Mouse (Mus musculus) embryonic facial prominence, embryonic 12.5 days (tissue): Measurements from ENCODE around the gene Pus7l. TPM values are rescaled to one million over a fixed set of nuclear protein-coding genes. Genes with fewer than 3 reads are reported as not detected.
"Not testable (repeated sequence)": the region's sequence is repeated elsewhere in the genome, so short reads cannot be mapped to it uniquely, and the experiment has no call there.

Experiments
- ATAC-seq: fragments of 200-750 bp; cut with Nextera tagmentation; 2 replicates; pipeline ENCODE4 v1.8.0; 2017; ENCODE audit not compliant: insufficient number of reproducible peaks, insufficient read depth, low FRiP score, low TSS enrichment
- H3K27ac ChIP-seq: fragments of 300-500 bp; sonication (generic); 2 replicates; pipeline ENCODE4 v1.5.1; 2016; ENCODE audit warnings: mild to moderate bottlenecking
- H3K27me3 ChIP-seq: fragments of 300-500 bp; sonication (generic); 2 replicates; pipeline ENCODE4 v1.6.1; 2016; ENCODE audit warnings: mild to moderate bottlenecking, moderate library complexity
- H3K36me3 ChIP-seq: fragments of 300-500 bp; sonication (generic); 2 replicates; pipeline ENCODE4 v1.6.1; 2016; ENCODE audit warnings: mild to moderate bottlenecking
- H3K4me1 ChIP-seq: fragments of 300-500 bp; sonication (generic); 2 replicates; pipeline ENCODE4 v1.6.1; 2016
- H3K4me2 ChIP-seq: fragments of 300-500 bp; sonication (generic); replicated peaks from 2 replicates; pipeline ENCODE4 v1.6.1; 2016; ENCODE audit warnings: mild to moderate bottlenecking, moderate library complexity
- H3K4me3 ChIP-seq: fragments of 300-500 bp; sonication (generic); 2 replicates; pipeline ENCODE4 v1.5.1; 2016; ENCODE audit warnings: mild to moderate bottlenecking
- H3K9ac ChIP-seq: fragments of 300-500 bp; sonication (generic); 2 replicates; pipeline ENCODE4 v1.6.1; 2016; ENCODE audit warnings: mild to moderate bottlenecking, moderate library complexity
- H3K9me3 ChIP-seq: fragments of 300-500 bp; sonication (generic); 2 replicates; pipeline ENCODE4 v1.6.1; 2016; ENCODE audit warnings: mild to moderate bottlenecking, moderate library complexity
- WGBS: fragments of 180-500 bp; shearing (Covaris S2); methylation state at CpG from one replicate; pipeline ENCODE4 v1.1.7; 2016; 5-methylcytosine and 5-hydroxymethylcytosine counted together
- polyA plus RNA-seq: library from polyadenylated mRNA; unstranded; fragments of >200 nt; fragmentation: Nextera tagmentation; extraction: Ambion mirVana; gene quantifications from 2 replicates; pipeline ENCODE4 v1.2.1, GENCODE M21; 2016

Pus7l gene
- polyA plus RNA-seq, 1 experiment from 2014 or later = 12.7 TPM

- no peaks in the 10 kb centered on the region for H3K4me1 ChIP-seq
- 57% methylated on average over 10 of the region's 10 CpGs for WGBS
- no peak overlapping the region for H3K27ac ChIP-seq
- no peak overlapping the region for H3K4me3 ChIP-seq
- no peaks in the 10 kb centered on the region for H3K27me3 ChIP-seq
- ATAC-seq = no peak
- H3K9me3 ChIP-seq = no peaks in the 10 kb centered on the region
- H3K9ac ChIP-seq = no peak overlapping the region
- H3K4me2 ChIP-seq = no peak overlapping the region
- H3K36me3 ChIP-seq = no peaks in the 10 kb centered on the region
Measured at GRCm38 (mm10) chr15:94495936-94496335, 47.4 kb downstream of the Pus7l start.

GRCm38 (mm10) chr15:94494445-94494844 lies 48.9 kb downstream of the Pus7l start:
- Histone ChIP-seq H3K4me2 (no peak overlapping the region), H3K36me3 (no peaks in the 10 kb centered on the region), H3K9me3 (no peaks in the 10 kb centered on the region), H3K9ac (no peak overlapping the region), H3K4me3 (no peak overlapping the region), H3K4me1 (no peaks in the 10 kb centered on the region), H3K27ac (no peak overlapping the region), H3K27me3 (no peaks in the 10 kb centered on the region)
- WGBS = 98% methylated on average over 1 of the region's 1 CpGs
- no peak for ATAC-seq

- Histone ChIP-seq H3K9me3 (no peaks in the 10 kb centered on the region), H3K27me3 (no peaks in the 10 kb centered on the region), H3K36me3 (no peaks in the 10 kb centered on the region), H3K27ac (no peak overlapping the region), H3K4me1 (no peaks in the 10 kb centered on the region), H3K4me2 (no peak overlapping the region), H3K9ac (no peak overlapping the region), H3K4me3 (no peak overlapping the region)
- 84% methylated on average over 2 of the region's 2 CpGs for WGBS
- no peak for ATAC-seq
Measured at GRCm38 (mm10) chr15:94489433-94489832, 53.9 kb downstream of the Pus7l start.

DNA sequence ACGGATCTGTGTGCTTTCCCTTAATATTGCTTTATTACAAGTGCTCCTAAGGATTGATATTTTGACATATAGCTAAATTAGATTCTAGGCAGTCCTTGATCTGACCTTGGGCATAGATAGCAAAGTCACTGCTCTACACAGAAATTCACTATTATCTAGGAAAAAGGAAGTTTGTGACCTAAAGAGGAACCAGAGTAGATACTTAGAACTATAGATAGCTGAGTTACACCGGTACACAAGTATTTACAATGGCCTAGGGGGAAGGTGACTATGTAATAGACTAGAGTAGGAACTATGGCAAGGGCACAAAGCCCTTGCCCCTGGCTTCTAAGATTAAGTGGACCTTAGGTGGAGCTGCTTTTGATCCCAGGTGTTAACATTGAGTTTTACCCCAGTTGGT lies 55.3 kb downstream of the Pus7l start:
- not testable (repeated sequence) for ATAC-seq, H3K27me3 ChIP-seq, H3K27ac ChIP-seq, H3K9me3 ChIP-seq, H3K4me1 ChIP-seq, H3K4me3 ChIP-seq, H3K36me3 ChIP-seq, H3K4me2 ChIP-seq, H3K9ac ChIP-seq
- WGBS = 85% methylated on average over 2 of the region's 2 CpGs

DNA sequence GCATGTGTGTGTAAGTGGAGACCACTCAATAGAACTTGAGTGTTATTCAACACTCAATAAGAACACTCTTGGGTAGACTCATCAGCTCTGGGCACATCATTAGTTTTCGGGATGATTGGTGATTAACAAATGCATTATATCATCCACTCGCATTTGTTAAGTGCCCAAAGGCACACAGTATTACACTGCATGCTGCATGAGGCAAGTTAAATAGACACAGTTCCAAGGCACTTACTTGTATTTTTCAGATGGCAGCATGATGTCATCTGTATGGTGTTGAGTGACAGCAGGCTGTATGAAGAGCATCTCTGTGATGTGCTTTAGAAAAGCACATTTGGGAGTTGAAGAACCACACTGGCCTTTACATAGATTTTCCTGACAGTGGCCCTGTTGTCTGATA lies 60.8 kb downstream of the Pus7l start:
- 85% methylated on average over 2 of the region's 2 CpGs for WGBS
- peaks cover 17% of the 10 kb centered on the region for H3K4me1 ChIP-seq
- no peaks in the 10 kb centered on the region for H3K9me3 ChIP-seq
- no peak overlapping the region for H3K4me3 ChIP-seq
- no peak overlapping the region for H3K27ac ChIP-seq
- no peak overlapping the region for H3K4me2 ChIP-seq
- no peaks in the 10 kb centered on the region for H3K36me3 ChIP-seq
- H3K27me3 ChIP-seq = no peaks in the 10 kb centered on the region
- ATAC-seq = no peak
- no peak overlapping the region for H3K9ac ChIP-seq

DNA sequence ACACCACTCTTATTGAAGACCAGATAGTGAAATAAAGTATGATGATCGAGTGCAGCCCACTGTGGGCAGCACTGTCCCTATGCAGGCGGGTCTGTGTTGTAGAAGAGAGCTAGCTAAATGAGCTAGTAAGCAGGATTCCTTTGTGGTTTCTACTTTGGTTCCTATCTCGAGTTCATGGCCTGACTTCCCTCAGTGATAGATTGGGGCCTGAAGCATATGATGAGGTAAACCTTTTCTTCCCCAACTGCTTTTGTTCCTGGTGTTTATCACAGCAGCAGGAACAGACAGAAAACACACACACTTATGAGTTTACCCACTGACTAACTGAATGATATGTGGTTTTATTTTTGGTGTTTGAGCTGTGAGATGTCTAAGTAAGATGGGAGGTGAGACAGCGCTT lies 62.6 kb downstream of the Pus7l start:
- no peak overlapping the region for H3K4me3 ChIP-seq
- no peak overlapping the region for H3K27ac ChIP-seq
- no peak overlapping the region for H3K4me2 ChIP-seq
- no peaks in the 10 kb centered on the region for H3K27me3 ChIP-seq
- H3K36me3 ChIP-seq = no peaks in the 10 kb centered on the region
- H3K9ac ChIP-seq = no peak overlapping the region
- no peaks in the 10 kb centered on the region for H3K9me3 ChIP-seq
- ATAC-seq = no peak
- 89% methylated on average over 4 of the region's 4 CpGs for WGBS
- peaks cover 21% of the 10 kb centered on the region for H3K4me1 ChIP-seq

DNA sequence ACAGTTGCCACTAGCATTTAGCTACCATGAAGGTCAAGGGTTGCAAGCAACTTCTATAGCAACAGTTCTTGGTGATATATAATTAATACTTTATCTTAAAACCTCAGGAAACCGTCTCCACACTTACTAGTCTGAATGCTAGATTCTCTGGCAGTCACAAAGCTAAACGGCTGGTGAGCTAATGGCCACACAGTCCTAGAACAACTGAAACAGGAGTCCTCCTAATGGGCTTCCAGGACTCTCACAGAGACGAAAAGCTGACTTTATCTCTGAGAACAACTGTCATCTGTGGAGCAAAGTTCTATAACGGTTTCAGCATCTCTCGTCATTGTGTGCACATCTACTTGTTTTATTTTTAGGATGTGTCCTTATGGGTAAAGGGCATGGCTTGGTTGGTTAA lies 63.1 kb downstream of the Pus7l start:
- WGBS = 77% methylated on average over 5 of the region's 5 CpGs
- H3K27ac ChIP-seq = 0 out of 2 replicates have a peak overlapping the region, but pooled peaks have one; percentile 36
- no peak for ATAC-seq
- no peaks in the 10 kb centered on the region for H3K36me3 ChIP-seq
- no peak overlapping the region for H3K4me3 ChIP-seq
- no peaks in the 10 kb centered on the region for H3K9me3 ChIP-seq
- H3K4me1 ChIP-seq = peaks cover 21% of the 10 kb centered on the region
- H3K9ac ChIP-seq = no peak overlapping the region
- H3K4me2 ChIP-seq = no peak overlapping the region
- H3K27me3 ChIP-seq = no peaks in the 10 kb centered on the region

GRCm38 (mm10) chr15:94479513-94480136 lies 63.7 kb downstream of the Pus7l start:
- WGBS = 55% methylated on average over 3 of the region's 3 CpGs
- Histone ChIP-seq H3K9me3 (no peaks in the 10 kb centered on the region), H3K4me2 (no peak overlapping the region), H3K4me3 (no peak overlapping the region), H3K27ac (0 out of 2 replicates have a peak overlapping the region, but pooled peaks have one; percentile 36), H3K36me3 (no peaks in the 10 kb centered on the region), H3K9ac (no peak overlapping the region), H3K27me3 (no peaks in the 10 kb centered on the region), H3K4me1 (peaks cover 21% of the 10 kb centered on the region)
- no peak for ATAC-seq

DNA sequence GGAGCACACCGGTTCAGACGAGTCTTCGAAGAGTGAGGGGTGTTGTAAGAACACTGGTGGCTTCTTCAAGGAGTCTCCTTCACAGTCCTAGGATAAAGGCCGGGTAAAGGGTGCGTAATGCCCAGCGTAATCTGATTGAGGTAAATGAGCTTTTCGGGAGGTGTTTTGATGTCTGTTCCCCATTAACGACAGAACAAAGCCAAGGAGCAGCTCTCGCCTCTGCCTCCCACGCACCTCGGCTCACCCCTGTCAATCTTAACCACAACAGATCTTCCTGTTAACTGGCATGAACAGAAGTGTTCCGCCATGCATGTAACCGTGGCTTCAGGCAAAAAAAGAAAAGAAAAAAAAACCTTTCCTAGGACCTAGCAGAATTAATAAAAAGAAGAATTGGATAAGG lies 64.6 kb downstream of the Pus7l start:
- Histone ChIP-seq H3K27me3 (no peaks in the 10 kb centered on the region), H3K9ac (no peak overlapping the region), H3K27ac (peak overlapping the region; percentile 58; the same call in 1 of the 2 replicates), H3K4me2 (no peak overlapping the region), H3K9me3 (no peaks in the 10 kb centered on the region), H3K4me1 (peaks cover 21% of the 10 kb centered on the region), H3K36me3 (no peaks in the 10 kb centered on the region), H3K4me3 (no peak overlapping the region)
- WGBS = 23% methylated on average over 13 of the region's 13 CpGs
- ATAC-seq = no peak

- no peak overlapping the region for H3K9ac ChIP-seq
- no peaks in the 10 kb centered on the region for H3K9me3 ChIP-seq
- no peak overlapping the region for H3K4me3 ChIP-seq
- H3K27ac ChIP-seq = no peak overlapping the region
- 25% methylated on average over 7 of the region's 7 CpGs for WGBS
- H3K36me3 ChIP-seq = no peaks in the 10 kb centered on the region
- H3K4me2 ChIP-seq = no peak overlapping the region
- no peaks in the 10 kb centered on the region for H3K27me3 ChIP-seq
- ATAC-seq = no peak
- H3K4me1 ChIP-seq = peaks cover 21% of the 10 kb centered on the region
Measured at GRCm38 (mm10) chr15:94477287-94477686, 66.1 kb downstream of the Pus7l start.

DNA sequence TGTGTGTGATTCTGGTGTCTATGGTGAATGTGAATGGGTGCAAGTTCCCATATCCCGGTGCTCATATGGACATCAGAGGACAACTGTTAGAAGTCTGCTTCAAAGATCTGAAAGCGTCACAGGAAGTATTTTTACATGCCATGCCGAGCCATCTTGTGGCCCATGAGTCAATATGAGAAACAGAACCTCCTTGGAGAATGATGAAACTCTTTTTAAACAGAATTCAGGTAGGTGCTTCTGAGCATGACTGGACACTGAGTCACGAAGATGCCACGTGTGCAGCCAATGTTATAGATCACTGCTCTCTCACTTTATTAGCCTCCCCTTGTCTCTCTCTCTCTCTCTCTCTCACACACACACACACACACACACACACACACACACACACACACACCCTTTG lies 67.4 kb downstream of the Pus7l start:
- Histone ChIP-seq H3K9me3 (no peaks in the 10 kb centered on the region), H3K4me1 (peaks cover 21% of the 10 kb centered on the region), H3K27ac (no peak overlapping the region), H3K9ac (no peak overlapping the region), H3K36me3 (no peaks in the 10 kb centered on the region), H3K27me3 (no peaks in the 10 kb centered on the region), H3K4me2 (no peak overlapping the region), H3K4me3 (no peak overlapping the region)
- ATAC-seq = no peak
- WGBS = 88% methylated on average over 5 of the region's 5 CpGs
